Mouse (Mus musculus): Measurements from ENCODE around the gene Ttc38. TPM values are rescaled to one million over a fixed set of nuclear protein-coding genes. Genes with fewer than 3 reads are reported as not detected.

The Ttc38 gene
- polyA plus RNA-seq, 2 experiments, result 5.0 to 6.9 TPM

- no peaks in the 10 kb centered on the region for H3K9me3 ChIP-seq (ENCODE audit: control insufficient read depth, low read length)
- no peaks in the 10 kb centered on the region for H3K27me3 ChIP-seq (ENCODE audit: control insufficient read depth, insufficient read depth, low read length)
- no peak overlapping the region for H3K9ac ChIP-seq (ENCODE audit: low read depth, low read length, severe bottlenecking)
- 93% methylated on average over 5 of the region's 5 CpGs for WGBS
- H3K27ac ChIP-seq (replicated peaks; ENCODE audit: low read depth, low read length), result no peak overlapping the region
- no peak for TF ChIP-seq POLR2A (IDR thresholded peaks at IDR 0.05; ENCODE audit: borderline replicate concordance, extremely low read depth, insufficient read depth, insufficient read length)
- H3K4me1 ChIP-seq (ENCODE audit: control insufficient read depth, insufficient read depth, low read length), result peaks cover 4% of the 10 kb centered on the region
- DNase-seq (ENCODE audit: low spot score) (no peak), ATAC-seq (ENCODE audit: low FRiP score, low read depth) (no peak)
- no peak overlapping the region for H3K4me3 ChIP-seq (replicated peaks; ENCODE audit: low read length)
- 0 out of 2 replicates have a peak, but pooled peaks cover 5% of the 10 kb centered on the region for H3K36me3 ChIP-seq (ENCODE audit: control insufficient read depth, insufficient read depth, low read length)
- no peak overlapping the region for H3K4me2 ChIP-seq (replicated peaks; ENCODE audit: low read depth, low read length, severe bottlenecking)
Measured at GRCm38 (mm10) chr15:85836887-85837286, 4.8 kb downstream of the Ttc38 start.

- H3K4me1 ChIP-seq (ENCODE audit: control insufficient read depth, insufficient read depth, low read length), result no peaks in the 10 kb centered on the region
- H3K4me2 ChIP-seq (replicated peaks; ENCODE audit: low read depth, low read length, severe bottlenecking), result no peak overlapping the region
- ATAC-seq (ENCODE audit: low FRiP score, low read depth), result no peak
- no peak overlapping the region for H3K9ac ChIP-seq (ENCODE audit: low read depth, low read length, severe bottlenecking)
- no peak for TF ChIP-seq POLR2A (IDR thresholded peaks at IDR 0.05; ENCODE audit: borderline replicate concordance, extremely low read depth, insufficient read depth, insufficient read length)
- H3K27me3 ChIP-seq (ENCODE audit: control insufficient read depth, insufficient read depth, low read length), result no peaks in the 10 kb centered on the region
- H3K36me3 ChIP-seq (ENCODE audit: control insufficient read depth, insufficient read depth, low read length), result 0 out of 2 replicates have a peak, but pooled peaks cover 6% of the 10 kb centered on the region
- H3K9me3 ChIP-seq (ENCODE audit: control insufficient read depth, low read length), result no peaks in the 10 kb centered on the region
- no peak overlapping the region for H3K27ac ChIP-seq (replicated peaks; ENCODE audit: low read depth, low read length)
- WGBS, result 33% methylated on average over 6 of the region's 6 CpGs
- no peak for DNase-seq (ENCODE audit: low spot score)
- no peak overlapping the region for H3K4me3 ChIP-seq (replicated peaks; ENCODE audit: low read length)
Measured at GRCm38 (mm10) chr15:85840983-85841382, 8.9 kb downstream of the Ttc38 start.

- WGBS, result 84% methylated on average over 5 of the region's 5 CpGs
- no peak overlapping the region for H3K27ac ChIP-seq (replicated peaks; ENCODE audit: low read depth, low read length)
Measured at GRCm38 (mm10) chr15:85841796-85842360, 9.8 kb downstream of the Ttc38 start.

GRCm38 (mm10) chr15:85845071-85845470 is 13.0 kb downstream of the Ttc38 start:
- H3K4me3 ChIP-seq (replicated peaks; ENCODE audit: low read length), result no peak overlapping the region
- no peaks in the 10 kb centered on the region for H3K9me3 ChIP-seq (ENCODE audit: control insufficient read depth, low read length)
- DNase-seq (ENCODE audit: low spot score) (no peak), ATAC-seq (ENCODE audit: low FRiP score, low read depth) (no peak)
- H3K27ac ChIP-seq (replicated peaks; ENCODE audit: low read depth, low read length), result no peak overlapping the region
- 0 out of 2 replicates have a peak, but pooled peaks cover 4% of the 10 kb centered on the region for H3K36me3 ChIP-seq (ENCODE audit: control insufficient read depth, insufficient read depth, low read length)
- H3K27me3 ChIP-seq (ENCODE audit: control insufficient read depth, insufficient read depth, low read length), result no peaks in the 10 kb centered on the region
- TF ChIP-seq POLR2A (IDR thresholded peaks at IDR 0.05; ENCODE audit: borderline replicate concordance, extremely low read depth, insufficient read depth, insufficient read length), result no peak
- no peak overlapping the region for H3K9ac ChIP-seq (ENCODE audit: low read depth, low read length, severe bottlenecking)
- H3K4me2 ChIP-seq (replicated peaks; ENCODE audit: low read depth, low read length, severe bottlenecking), result no peak overlapping the region
- H3K4me1 ChIP-seq (ENCODE audit: control insufficient read depth, insufficient read depth, low read length), result no peaks in the 10 kb centered on the region

More at GRCm38 (mm10) chr15:85841796-85842360, 9.8 kb downstream of the Ttc38 start:
- DNase-seq (ENCODE audit: low spot score) (no peak), ATAC-seq (ENCODE audit: low FRiP score, low read depth) (no peak)
- H3K9me3 ChIP-seq (ENCODE audit: control insufficient read depth, low read length), result no peaks in the 10 kb centered on the region
- no peak overlapping the region for H3K4me2 ChIP-seq (replicated peaks; ENCODE audit: low read depth, low read length, severe bottlenecking)
- no peak overlapping the region for H3K4me3 ChIP-seq (replicated peaks; ENCODE audit: low read length)
- no peaks in the 10 kb centered on the region for H3K4me1 ChIP-seq (ENCODE audit: control insufficient read depth, insufficient read depth, low read length)
- 0 out of 2 replicates have a peak, but pooled peaks cover 4% of the 10 kb centered on the region for H3K36me3 ChIP-seq (ENCODE audit: control insufficient read depth, insufficient read depth, low read length)
- H3K27me3 ChIP-seq (ENCODE audit: control insufficient read depth, insufficient read depth, low read length), result no peaks in the 10 kb centered on the region
- TF ChIP-seq POLR2A (IDR thresholded peaks at IDR 0.05; ENCODE audit: borderline replicate concordance, extremely low read depth, insufficient read depth, insufficient read length), result no peak
- no peak overlapping the region for H3K9ac ChIP-seq (ENCODE audit: low read depth, low read length, severe bottlenecking)

GRCm38 (mm10) chr15:85851656-85852392 is 19.7 kb downstream of the Ttc38 start:
- Histone ChIP-seq H3K27ac (replicated peaks; ENCODE audit: low read depth, low read length) (no peak overlapping the region), H3K9me3 (ENCODE audit: control insufficient read depth, low read length) (no peaks in the 10 kb centered on the region), H3K4me2 (replicated peaks; ENCODE audit: low read depth, low read length, severe bottlenecking) (no peak overlapping the region), H3K4me3 (replicated peaks; ENCODE audit: low read length) (no peak overlapping the region), H3K9ac (ENCODE audit: low read depth, low read length, severe bottlenecking) (no peak overlapping the region), H3K27me3 (ENCODE audit: control insufficient read depth, insufficient read depth, low read length) (no peaks in the 10 kb centered on the region), H3K36me3 (ENCODE audit: control insufficient read depth, insufficient read depth, low read length) (no peaks in the 10 kb centered on the region), H3K4me1 (ENCODE audit: control insufficient read depth, insufficient read depth, low read length) (no peaks in the 10 kb centered on the region)
- TF ChIP-seq POLR2A (IDR thresholded peaks at IDR 0.05; ENCODE audit: borderline replicate concordance, extremely low read depth, insufficient read depth, insufficient read length), result no peak
- ATAC-seq (ENCODE audit: low FRiP score, low read depth) (no peak), DNase-seq (ENCODE audit: low spot score) (no peak)
- 82% methylated on average over 12 of the region's 12 CpGs for WGBS

Measured in limb, embryonic 14.5 days (tissue).